Mouse (Mus musculus): ENCODE data around the gene Cry2. TPM values are rescaled to one million over a fixed set of nuclear protein-coding genes. Genes with fewer than 3 reads are reported as not detected.
A peak's percentile ranks its signal among the peaks of the same experiment; 100 is the strongest.

Gene Cry2
- polyA plus RNA-seq, 1 experiment = 8.0 TPM

DNA sequence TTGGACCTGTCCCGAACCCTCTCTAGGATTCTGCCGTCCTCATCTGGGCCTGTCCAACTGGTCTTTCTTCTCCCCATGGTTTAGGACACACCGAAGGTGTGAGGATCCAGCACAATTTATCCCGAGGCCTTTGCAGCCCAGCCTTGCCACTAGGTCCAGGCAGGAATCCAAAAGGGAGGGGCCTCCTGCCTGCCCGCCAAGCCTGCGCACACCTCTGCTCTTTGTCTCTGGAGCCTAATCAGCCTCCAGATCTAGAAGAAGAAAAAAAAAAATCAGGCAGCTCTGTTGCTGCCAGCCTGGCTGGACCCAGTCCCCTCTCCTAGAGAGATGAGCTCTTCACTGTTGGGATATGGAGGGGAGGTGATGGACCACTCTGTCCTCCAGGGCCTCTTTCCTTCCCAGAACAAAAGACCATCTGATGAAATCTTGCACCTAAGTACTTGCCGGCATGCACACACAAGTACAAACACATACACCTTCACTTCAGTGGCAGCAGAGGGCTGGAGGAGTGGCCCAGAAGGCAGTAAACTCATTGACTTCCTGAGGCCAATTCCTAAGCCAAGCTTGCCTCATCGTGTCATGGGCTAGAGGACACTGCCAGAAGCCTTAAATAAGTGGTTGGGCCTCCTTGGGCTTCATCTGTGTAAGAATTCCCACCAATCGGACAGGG is 60.9 kb downstream of the Cry2 start:
- peaks cover 5% of the 10 kb centered on the region for H3K4me1 ChIP-seq (ENCODE audit: control insufficient read depth, insufficient read depth, low read length)
- H3K4me3 ChIP-seq (replicated peaks; ENCODE audit: control insufficient read depth, low read depth, low read length) = no peak overlapping the region
- 59% methylated on average over 9 of the region's 9 CpGs for WGBS
- H3K27ac ChIP-seq (ENCODE audit: control insufficient read depth, insufficient read depth, low read depth, low read length, poor library complexity) = no peak overlapping the region; the same call in 1 of the 2 replicates
- TF ChIP-seq CTCF (IDR thresholded peaks at IDR 0.05; ENCODE audit: control insufficient read depth, insufficient read depth, low read length) = no peak
- TF ChIP-seq POLR2A (IDR thresholded peaks at IDR 0.05; ENCODE audit: borderline replicate concordance, control insufficient read depth, low read depth, low read length) = no peak

DNA sequence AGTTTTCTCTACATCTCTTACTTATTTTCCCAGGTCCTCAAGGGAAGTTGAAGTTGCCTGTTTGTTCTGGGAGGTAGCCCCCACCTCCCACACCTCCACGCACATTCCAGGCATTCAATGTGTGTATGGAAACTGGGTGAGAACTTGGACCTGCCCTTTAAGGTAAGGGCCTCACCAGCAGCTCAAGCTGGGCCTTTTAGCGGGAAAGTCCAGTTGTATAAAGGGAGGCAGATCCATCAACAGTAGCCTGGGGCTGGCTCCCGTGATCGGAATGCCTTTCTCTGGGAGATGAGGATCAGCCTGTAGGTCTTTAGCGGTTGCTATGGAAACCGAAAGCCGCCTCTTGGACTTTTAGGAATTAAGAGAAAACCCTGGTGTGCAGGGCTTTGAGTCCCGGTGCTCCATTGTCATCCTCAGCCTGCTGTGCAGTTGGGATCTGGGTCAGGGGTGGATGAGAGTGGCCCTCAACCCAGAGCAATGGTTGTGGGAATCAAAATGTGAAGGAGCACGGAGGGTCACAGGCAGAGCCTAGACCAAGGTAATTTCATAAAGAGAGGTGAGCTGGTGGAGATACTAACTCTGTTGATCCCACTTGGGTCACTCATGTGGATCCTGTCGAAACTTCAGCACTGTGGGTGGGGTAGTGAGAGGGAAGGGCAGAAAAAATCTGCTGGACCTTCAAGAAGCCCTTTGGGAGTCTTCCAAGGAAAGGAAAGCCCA is 61.7 kb downstream of the Cry2 start:
- TF ChIP-seq POLR2A (IDR thresholded peaks at IDR 0.05; ENCODE audit: borderline replicate concordance, control insufficient read depth, low read depth, low read length) = no peak
- no peak for TF ChIP-seq CTCF (IDR thresholded peaks at IDR 0.05; ENCODE audit: control insufficient read depth, insufficient read depth, low read length)
- Histone ChIP-seq H3K4me3 (replicated peaks; ENCODE audit: control insufficient read depth, low read depth, low read length) (no peak overlapping the region), H3K27ac (ENCODE audit: control insufficient read depth, insufficient read depth, low read depth, low read length, poor library complexity) (no peak overlapping the region), H3K4me1 (ENCODE audit: control insufficient read depth, insufficient read depth, low read length) (peaks cover 5% of the 10 kb centered on the region)
- WGBS = 88% methylated on average over 10 of the region's 10 CpGs

DNA sequence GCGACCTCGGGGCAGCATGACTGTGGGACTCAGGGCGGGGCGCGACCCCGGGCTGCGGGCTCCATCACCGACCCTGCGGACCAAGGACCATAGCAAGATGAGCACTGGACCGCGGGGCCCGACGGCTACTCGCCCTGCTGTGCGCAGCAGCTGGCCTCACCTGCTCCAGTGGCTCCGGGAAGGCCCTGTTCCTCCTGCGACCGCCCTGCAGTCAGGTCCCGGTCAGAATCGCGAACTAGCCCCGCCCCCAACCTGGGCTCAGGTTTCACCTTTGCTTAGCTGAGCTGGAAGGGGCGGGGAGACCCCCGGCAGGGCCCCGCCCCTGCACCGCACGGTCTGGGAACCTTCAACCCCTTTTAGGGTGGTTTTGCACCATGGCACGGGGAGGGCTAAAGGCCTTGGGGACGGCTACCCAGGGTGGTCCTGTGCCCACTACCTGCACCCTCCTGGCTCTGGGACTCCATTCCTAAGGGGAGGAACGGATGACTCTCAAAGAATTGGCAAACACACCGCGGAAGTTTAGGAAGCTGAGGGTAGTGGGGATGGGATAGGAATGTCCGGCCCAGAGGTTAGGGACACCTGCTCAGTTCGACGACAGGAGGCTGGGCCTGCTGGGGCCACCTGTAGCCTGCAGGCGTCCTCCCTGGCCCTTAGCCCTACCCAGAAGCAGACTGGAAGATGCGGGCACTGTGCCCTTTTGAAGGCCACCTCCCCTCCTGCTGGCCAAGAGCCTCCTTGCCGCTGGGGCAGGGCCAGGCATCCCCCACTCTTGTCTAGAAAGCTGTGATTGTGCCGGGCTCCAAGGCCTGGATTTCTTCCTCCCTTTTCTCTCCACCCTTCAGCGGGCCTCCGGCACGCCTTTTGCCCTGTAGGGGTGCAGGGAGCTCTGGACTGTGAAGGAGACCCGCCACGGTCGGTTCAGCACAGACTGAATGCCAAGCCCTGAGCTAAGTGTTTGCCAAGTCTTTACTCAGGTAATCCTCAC is 62.7 kb downstream of the Cry2 start:
- TF ChIP-seq CTCF (IDR thresholded peaks at IDR 0.05; ENCODE audit: control insufficient read depth, insufficient read depth, low read length) = no peak
- TF ChIP-seq POLR2A (IDR thresholded peaks at IDR 0.05; ENCODE audit: borderline replicate concordance, control insufficient read depth, low read depth, low read length) = no peak
- peaks cover 2% of the 10 kb centered on the region; the same call in 1 of the 2 replicates for H3K4me1 ChIP-seq (ENCODE audit: control insufficient read depth, insufficient read depth, low read length)
- peak overlapping the region; percentile 10 for H3K4me3 ChIP-seq (replicated peaks; ENCODE audit: control insufficient read depth, low read depth, low read length)
- WGBS = 15% methylated on average over 45 of the region's 45 CpGs
- H3K27ac ChIP-seq (ENCODE audit: control insufficient read depth, insufficient read depth, low read depth, low read length, poor library complexity) = no peak overlapping the region

DNA sequence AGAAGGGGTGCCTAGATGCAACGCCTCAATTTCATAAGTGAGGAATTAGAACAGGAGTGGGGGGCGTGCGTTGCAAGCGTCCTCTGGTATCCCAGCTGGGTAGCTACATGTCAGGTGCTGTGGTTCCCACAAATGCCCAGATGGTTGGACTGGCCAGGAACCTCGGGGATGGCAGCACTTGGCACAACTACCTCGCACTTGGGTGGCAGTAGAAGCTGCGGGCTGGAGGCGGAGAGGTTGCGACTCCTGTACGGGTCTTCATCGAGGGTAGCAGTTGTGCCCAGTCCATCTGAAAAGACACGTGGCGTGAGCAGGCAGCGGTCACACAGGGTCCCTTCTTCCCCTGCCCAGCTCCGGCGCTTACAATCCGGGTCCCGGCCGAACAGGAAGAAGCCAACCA is 63.5 kb downstream of the Cry2 start:
- WGBS = 19% methylated on average over 19 of the region's 19 CpGs
- H3K4me3 ChIP-seq (replicated peaks; ENCODE audit: control insufficient read depth, low read depth, low read length) = no peak overlapping the region
- TF ChIP-seq CTCF (IDR thresholded peaks at IDR 0.05; ENCODE audit: control insufficient read depth, insufficient read depth, low read length) (no peak), POLR2A (IDR thresholded peaks at IDR 0.05; ENCODE audit: borderline replicate concordance, control insufficient read depth, low read depth, low read length) (no peak)
- no peaks in the 10 kb centered on the region for H3K4me1 ChIP-seq (ENCODE audit: control insufficient read depth, insufficient read depth, low read length)
- H3K27ac ChIP-seq (ENCODE audit: control insufficient read depth, insufficient read depth, low read depth, low read length, poor library complexity) = no peak overlapping the region

DNA sequence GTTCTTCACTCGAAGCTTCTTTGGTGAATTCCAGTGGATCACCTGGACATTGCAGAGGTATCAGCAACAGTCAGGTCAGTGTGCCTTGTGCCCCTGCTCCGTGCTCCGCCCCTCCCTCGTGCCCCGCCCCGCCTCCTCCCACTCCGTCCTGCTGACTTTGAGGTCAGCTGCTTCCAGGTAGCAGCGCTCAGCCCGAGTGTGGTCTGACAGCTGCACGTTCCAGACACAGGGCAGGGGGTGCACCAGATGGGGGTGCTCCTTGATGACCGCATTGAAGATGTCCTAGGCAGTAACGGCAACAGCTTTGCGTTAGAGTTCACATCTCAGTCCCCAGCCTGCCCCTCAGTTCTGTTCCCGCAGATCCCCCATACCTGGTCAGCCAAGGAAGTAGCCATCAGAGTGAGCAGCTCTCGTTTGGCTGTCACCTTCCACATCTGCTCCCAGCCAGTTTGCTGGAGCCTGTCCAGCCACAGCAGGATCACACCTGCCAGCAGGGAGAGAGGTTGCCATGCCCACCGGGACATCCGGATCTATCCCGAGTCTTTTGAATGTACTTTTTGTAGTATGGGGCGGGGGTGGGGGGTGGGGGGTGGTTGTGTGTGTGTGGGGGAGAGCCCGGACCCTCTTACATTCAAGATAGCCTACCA is 66.3 kb downstream of the Cry2 start:
- 56% methylated on average over 20 of the region's 20 CpGs for WGBS
- TF ChIP-seq POLR2A (IDR thresholded peaks at IDR 0.05; ENCODE audit: borderline replicate concordance, control insufficient read depth, low read depth, low read length) = no peak
- no peak for TF ChIP-seq CTCF (IDR thresholded peaks at IDR 0.05; ENCODE audit: control insufficient read depth, insufficient read depth, low read length)
- no peak overlapping the region for H3K4me3 ChIP-seq (replicated peaks; ENCODE audit: control insufficient read depth, low read depth, low read length)

DNA sequence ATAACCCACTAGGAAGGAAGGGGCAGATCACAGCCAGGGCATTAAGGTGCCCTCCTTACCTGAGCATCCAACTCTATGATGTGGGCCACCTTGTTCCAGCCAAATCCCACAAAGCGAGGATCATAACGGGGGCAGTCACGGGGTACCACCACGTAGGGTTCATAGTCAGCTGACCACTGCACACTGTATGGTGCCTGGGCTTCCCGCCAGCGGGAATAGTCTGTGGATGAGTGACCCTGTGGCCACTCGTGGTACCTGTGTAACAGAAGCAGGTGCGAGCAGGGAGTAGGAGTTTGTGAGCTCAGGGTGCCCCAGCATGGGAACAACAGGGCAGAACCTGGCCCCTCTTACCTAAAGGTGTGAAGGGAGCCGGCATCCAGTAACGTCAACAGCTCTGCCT is 68.3 kb downstream of the Cry2 start:
- 90% methylated on average over 10 of the region's 10 CpGs for WGBS
- TF ChIP-seq CTCF (IDR thresholded peaks at IDR 0.05; ENCODE audit: control insufficient read depth, insufficient read depth, low read length) (no peak), POLR2A (IDR thresholded peaks at IDR 0.05; ENCODE audit: borderline replicate concordance, control insufficient read depth, low read depth, low read length) (no peak)
- Histone ChIP-seq H3K4me1 (ENCODE audit: control insufficient read depth, insufficient read depth, low read length) (no peaks in the 10 kb centered on the region), H3K4me3 (replicated peaks; ENCODE audit: control insufficient read depth, low read depth, low read length) (no peak overlapping the region), H3K27ac (ENCODE audit: control insufficient read depth, insufficient read depth, low read depth, low read length, poor library complexity) (no peak overlapping the region)

More for the DNA sequence above, 66.3 kb downstream of the Cry2 start:
- Histone ChIP-seq H3K4me1 (ENCODE audit: control insufficient read depth, insufficient read depth, low read length) (no peaks in the 10 kb centered on the region), H3K27ac (ENCODE audit: control insufficient read depth, insufficient read depth, low read depth, low read length, poor library complexity) (no peak overlapping the region)

DNA sequence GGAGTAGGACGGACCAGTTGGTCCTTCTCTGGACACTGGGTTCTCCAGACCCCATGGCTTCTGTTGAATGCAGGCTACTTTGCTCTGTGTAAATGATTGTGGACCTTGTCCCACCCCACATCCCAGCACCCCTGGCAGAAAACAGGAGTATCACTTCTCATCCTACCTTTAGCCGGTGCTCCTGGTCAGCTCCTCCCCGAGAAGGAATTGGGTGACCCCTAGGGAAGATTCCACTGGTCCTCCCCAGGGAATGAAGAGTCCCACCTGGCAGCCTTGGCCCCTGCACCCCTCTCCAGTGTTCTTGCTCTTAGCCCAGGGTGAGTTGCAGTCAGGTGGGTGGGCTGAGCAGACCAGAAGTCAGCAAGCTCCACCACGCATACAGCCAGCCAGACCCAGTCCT is 69.8 kb downstream of the Cry2 start:
- TF ChIP-seq CTCF (IDR thresholded peaks at IDR 0.05; ENCODE audit: control insufficient read depth, insufficient read depth, low read length) = no peak
- no peak for TF ChIP-seq POLR2A (IDR thresholded peaks at IDR 0.05; ENCODE audit: borderline replicate concordance, control insufficient read depth, low read depth, low read length)
- Histone ChIP-seq H3K27ac (ENCODE audit: control insufficient read depth, insufficient read depth, low read depth, low read length, poor library complexity) (no peak overlapping the region), H3K4me3 (replicated peaks; ENCODE audit: control insufficient read depth, low read depth, low read length) (no peak overlapping the region), H3K4me1 (ENCODE audit: control insufficient read depth, insufficient read depth, low read length) (no peaks in the 10 kb centered on the region)
- WGBS = 88% methylated on average over 4 of the region's 4 CpGs
